Mouse (Mus musculus) adrenal gland, postnatal 4 days (tissue): ENCODE results near the gene Tatdn2. TPM values are rescaled to one million over a fixed set of nuclear protein-coding genes. Genes with fewer than 3 reads are reported as not detected.

Source experiments
- DNase-seq, 2 experiments: peaks; one replicate each; pipeline ENCODE4 v3.0.0; 2021 to 2022; ENCODE audit warnings: low spot score in 2 of 2, mixed read lengths in 2 of 2
- long read RNA-seq, 2 experiments: library from polyadenylated mRNA; stranded (forward); transcript quantifications; one replicate each; pipeline ENCODE4 v2.0.0; 2021
- total RNA-seq, 2 experiments: library from RNA; stranded (reverse); gene quantifications; 2 replicates each; pipeline ENCODE4 v1.2.3; 2021

Tatdn2 gene
- 10 to 100 TPM; 68.2 to 71.2 TPM for total RNA-seq
- long read RNA-seq, experiment 1, partial matches to known transcripts: 0 of 1 reads
- long read RNA-seq, experiment 1, other reads (novel, unspliced or antisense): 1 of 1 reads
- long read RNA-seq, experiment 2, partial matches to known transcripts: 1 of 2 reads
- long read RNA-seq, experiment 2, other reads (novel, unspliced or antisense): 1 of 2 reads

DNA sequence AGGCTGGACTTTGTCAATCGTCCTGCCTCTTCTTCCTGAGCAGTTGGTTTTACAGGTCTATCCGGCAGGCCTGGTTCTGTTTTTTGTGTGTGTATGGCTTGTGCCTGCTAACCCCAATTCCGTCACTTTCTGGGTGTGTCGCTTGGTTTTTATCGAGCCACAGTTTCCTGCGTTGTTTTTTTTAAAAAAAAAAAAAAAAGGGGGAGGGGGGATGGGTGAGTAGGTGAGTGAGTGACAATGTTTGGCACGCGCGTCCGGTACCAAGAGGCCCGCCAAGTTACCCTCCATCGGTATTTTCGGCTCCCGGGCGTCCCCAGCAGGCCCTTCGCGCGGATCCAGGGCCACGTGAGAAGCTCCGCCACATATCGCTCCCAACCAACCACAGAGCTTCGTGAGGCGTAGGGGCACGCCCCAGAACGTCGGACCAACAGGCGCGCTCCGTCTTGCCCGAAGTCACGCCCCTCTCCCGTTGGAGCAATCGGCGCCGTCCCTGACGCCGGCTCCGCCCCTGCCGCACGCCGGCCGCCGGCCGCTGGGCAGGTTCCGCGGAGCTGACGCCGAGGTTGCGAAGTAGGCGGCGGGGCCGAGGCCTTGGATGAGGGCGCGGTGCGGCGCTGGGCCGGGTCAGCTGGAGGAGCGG is at the start of gene Tatdn2:
TSS of gene Tatdn2 (plus strand) at position 469 of the 640 bp plus-strand sequence.
- DNase-seq: peak; percentile 82 to 87

GRCm38 (mm10) chr6:113649346-113650196 is 47.3 kb upstream of the Tatdn2 start:
- DNase-seq: no peak

- no peak for DNase-seq
Observed at GRCm38 (mm10) chr6:113650197-113650640, 46.6 kb upstream of the Tatdn2 start.

- no peak for DNase-seq
Observed at GRCm38 (mm10) chr6:113651626-113652025, 45.2 kb upstream of the Tatdn2 start.

DNA sequence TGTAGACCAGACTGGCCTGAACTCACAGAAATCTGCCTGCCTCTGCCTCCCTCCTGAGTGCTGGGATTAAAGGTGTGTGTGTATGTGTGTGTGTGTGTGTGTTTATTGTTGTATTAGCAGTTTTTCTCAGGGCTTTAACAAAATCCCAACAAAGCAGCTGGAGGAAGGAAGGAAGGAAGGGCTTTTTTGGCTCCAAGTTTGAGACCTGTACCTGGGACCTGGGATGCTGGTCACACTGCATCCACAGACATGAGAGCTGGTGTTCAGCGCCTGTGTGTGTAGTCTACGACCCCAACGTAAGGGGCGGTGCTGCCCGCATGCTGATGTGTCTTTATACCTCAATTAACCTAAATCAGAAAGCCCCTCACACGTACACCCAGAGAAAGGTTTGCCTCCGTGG is 43.3 kb upstream of the Tatdn2 start:
- no peak for DNase-seq

- no peak for DNase-seq
Observed at GRCm38 (mm10) chr6:113654102-113654501, 42.7 kb upstream of the Tatdn2 start.

DNA sequence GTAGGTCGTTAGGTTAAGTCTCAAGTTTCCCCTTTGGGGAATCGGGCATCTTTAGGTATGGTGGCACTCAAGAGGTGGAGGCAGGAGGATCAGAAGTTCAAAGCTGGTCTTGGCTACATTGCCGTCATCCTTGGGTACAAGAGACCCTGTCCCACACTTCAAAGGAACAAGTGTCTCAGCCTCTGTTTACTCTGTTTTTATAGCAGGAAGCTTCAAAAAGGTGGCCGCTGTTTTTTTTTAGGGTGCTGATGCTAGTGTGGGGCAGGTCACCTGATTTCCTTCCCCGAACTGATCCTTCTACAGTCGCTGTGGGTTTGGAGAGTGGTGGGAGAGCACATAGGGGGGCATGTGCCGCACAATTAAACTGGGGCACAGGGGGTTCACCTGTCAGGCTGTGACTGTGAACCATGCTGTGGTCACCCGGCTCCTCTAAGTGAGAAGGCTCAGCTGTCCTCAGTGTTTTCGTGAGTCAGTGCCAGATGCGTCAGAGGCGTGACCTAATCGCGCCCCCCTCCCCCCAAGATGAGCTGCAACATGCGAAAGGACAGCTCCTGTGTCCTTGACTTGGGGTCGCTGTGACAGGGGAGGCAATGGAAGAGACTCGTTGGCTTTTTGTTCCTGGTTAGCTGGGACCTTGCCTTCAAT is 42.0 kb upstream of the Tatdn2 start:
- DNase-seq: peak in 1 of 2 experiments; percentile 46

DNA sequence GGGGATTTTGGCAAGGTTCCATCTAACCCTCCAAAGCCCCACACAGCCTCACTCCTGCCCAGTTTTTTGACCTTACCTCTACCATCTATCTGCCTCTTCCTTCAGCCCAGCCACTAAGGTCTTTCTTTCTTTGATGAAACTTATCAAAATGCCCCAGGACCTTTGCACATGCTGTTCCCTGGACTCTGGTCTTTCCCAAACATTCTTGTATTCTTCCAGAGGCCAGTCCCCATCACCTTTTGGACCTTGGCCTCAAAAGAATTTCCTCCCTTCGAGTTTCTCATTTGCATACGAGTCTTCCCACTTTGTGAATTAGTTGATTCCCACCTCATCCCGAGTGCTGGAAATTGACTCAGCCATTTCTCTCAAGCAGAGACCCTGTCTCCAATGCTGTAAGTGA is 41.4 kb upstream of the Tatdn2 start:
- no peak for DNase-seq

- no peak for DNase-seq
Observed at GRCm38 (mm10) chr6:113656847-113657246, 40.0 kb upstream of the Tatdn2 start.

GRCm38 (mm10) chr6:113658226-113658625 is 38.6 kb upstream of the Tatdn2 start:
- no peak for DNase-seq

DNA sequence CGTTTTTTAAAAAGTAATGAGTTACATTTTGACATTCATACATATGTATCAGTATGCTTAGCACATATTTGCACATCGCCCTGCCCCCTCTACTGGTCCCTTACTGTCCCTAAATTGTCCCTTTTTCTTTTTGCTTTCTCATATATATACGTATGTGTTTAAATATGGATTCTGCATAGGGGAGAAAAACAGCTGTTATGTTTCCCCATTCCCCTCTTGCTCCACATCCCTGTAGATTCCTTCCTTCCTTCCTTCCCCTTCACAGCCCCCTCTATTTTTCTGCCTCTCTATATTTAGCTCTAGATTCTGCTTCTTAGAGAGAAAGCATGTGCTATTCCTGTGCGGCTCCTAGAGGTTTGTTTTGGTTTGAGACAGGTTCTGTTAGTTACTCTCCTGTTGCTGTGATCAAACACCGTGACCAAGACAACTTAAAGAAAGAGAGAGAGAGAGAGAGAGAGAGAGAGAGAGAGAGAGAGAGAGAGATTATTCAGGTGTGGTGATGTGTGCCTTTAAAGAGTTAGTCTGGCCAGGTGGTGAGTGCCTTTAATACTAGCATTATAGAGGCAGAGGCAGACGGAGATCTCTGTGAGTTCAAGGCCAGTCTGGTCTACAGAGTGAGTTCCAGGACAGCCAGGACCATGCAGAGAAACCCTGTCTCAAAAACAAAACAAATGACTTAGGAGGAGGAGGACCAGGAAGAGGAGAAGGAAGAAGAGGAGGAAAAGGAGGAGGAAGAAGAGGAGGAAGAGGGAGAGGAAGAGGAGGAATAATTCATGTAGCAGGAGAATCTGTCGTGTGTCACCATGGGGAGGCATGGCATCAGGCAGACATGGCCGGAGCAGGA is 37.0 kb upstream of the Tatdn2 start:
- DNase-seq: no peak

GRCm38 (mm10) chr6:113660492-113661352 is 36.1 kb upstream of the Tatdn2 start:
- no peak for DNase-seq

- no peak for DNase-seq
Observed at GRCm38 (mm10) chr6:113661353-113662241, 35.3 kb upstream of the Tatdn2 start.

GRCm38 (mm10) chr6:113662964-113663700 is 33.7 kb upstream of the Tatdn2 start:
- no peak for DNase-seq

DNA sequence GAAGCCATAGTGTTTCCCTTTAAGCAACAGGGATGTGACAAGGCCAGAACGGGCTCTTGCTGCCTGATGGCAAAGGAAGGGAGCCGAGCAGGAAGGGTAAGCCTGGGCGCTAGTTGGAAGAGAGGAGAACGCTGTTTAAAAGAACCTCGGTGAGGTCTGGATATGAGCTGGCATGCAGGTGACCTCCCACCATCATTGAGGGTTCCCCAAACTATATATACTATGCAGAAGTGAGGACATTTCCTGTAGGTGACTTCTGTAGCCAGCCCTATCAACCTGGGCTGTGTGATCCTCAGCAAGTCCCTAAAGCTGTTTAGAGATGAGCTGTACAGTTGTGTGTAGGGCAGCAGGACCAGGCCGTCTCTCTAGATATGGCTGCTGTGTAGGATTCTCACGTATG is 32.5 kb upstream of the Tatdn2 start:
- DNase-seq: no peak

- no peak for DNase-seq
Observed at GRCm38 (mm10) chr6:113667611-113668122, 29.2 kb upstream of the Tatdn2 start.

- no peak for DNase-seq
Observed at GRCm38 (mm10) chr6:113668287-113669154, 28.3 kb upstream of the Tatdn2 start.
